Mouse (Mus musculus) gastrocnemius, postnatal 10 days (tissue): ENCODE data around the gene Grip1. TPM values are rescaled to one million over a fixed set of nuclear protein-coding genes. Genes with fewer than 3 reads are reported as not detected.

Experiments
- DNase-seq: peaks from one replicate; pipeline ENCODE4 v3.0.0; 2021; ENCODE audit warnings: mixed read lengths
- total RNA-seq, 2 experiments: library from RNA; stranded (reverse); gene quantifications; 2 replicates each; pipeline ENCODE4 v1.2.3; 2021

The Grip1 gene
- total RNA-seq, 2 experiments from 2014 or later, result 0.61 to 0.88 TPM

GRCm38 (mm10) chr10:119575780-119576179 is 122.2 kb downstream of the Grip1 start:
- DNase-seq, result no peak

DNA sequence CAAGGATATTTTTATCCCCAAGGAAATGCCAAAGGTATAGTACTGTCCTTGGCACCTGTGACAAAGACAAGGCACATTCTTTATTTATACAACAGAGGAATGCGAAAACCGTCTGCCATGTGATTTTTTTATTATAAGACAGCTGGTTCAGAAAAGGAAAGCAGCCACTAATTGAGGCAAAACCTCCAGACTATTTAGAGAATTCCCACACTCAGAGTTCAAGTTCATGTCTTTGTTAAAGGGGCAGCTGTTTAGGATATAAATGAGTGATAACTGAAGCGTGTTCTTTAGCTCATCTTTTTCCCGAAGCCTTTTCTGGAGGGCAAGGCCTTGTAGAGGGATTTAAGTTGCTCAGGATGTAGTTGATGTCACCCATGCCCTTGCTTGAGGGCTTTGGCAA is 126.4 kb downstream of the Grip1 start:
- no peak for DNase-seq

GRCm38 (mm10) chr10:119584666-119585065 is 131.0 kb downstream of the Grip1 start:
- no peak for DNase-seq

DNA sequence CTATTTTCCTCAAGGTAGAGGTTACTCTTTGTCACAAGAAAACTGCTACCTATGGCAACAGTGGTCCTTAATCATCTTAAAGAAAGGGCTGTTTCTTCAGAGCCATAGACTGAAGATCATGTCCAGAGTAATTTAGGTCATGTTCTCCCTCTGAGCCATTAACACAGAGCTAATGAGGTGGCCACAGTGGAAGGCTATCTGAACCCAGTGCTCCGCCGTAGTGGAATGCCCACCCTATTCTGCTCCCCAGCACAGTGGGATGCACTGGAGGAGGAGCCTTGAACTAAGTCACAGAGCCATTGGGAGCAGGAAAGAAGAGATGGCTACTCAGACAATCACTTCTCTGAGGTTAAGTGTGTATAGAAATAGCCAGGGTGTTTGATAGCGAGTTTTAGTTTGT is 133.3 kb downstream of the Grip1 start:
- no peak for DNase-seq

GRCm38 (mm10) chr10:119596822-119597221 is 143.2 kb downstream of the Grip1 start:
- DNase-seq, result no peak

GRCm38 (mm10) chr10:119607501-119607900 is 153.9 kb downstream of the Grip1 start:
- DNase-seq, result no peak

GRCm38 (mm10) chr10:119608998-119609397 is 155.4 kb downstream of the Grip1 start:
- DNase-seq, result no peak

DNA sequence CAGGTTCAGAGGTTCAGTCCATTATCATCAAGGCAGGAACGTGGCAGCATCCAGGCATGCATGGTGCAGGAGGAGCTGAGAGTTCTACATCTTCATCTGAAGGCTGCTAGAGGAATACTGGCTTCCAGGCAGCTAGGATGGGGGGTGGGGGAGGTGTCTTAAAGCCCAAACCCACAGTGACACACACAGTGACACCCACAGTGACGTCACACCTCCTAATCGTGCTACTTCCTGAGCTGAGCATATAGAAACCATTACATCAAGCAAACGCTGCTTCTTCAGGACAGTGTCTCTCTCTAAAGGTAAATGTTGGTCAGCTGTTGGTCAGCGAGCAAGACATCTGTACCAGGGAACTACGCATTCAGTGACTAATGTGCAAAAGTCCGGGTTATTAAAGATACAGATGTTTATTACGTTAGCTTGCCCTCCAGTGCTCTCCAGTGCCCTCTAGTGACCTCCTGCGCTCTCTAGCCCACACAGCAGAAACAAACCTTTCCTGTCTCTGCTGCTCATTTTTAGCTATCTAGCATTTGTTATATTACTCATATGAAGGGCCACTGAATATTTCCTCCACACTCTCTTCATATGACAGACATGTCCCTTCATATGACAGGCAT is 156.8 kb downstream of the Grip1 start:
- DNase-seq, result peak; percentile 44

GRCm38 (mm10) chr10:119612034-119612433 is 158.4 kb downstream of the Grip1 start:
- no peak for DNase-seq

DNA sequence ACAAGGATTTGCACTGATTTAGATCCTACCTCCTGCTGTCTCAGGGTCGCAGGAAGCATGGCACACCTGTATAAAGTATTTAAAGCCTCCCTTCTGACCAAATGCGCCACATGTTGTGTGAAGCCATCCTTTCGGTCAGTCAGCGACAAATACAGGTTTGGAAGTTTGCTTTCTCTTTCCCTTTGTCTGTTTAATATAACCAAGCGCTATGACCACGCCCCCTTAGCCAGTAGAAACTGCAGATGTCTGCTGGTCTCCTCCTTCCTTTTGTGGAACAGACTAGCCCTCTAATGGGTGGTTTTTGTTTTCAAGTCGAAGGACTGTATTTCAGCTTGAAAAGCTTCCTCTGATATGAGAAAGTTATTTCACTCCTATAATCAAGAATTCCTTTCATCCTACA is 161.1 kb downstream of the Grip1 start:
- peak; percentile 8 for DNase-seq

DNA sequence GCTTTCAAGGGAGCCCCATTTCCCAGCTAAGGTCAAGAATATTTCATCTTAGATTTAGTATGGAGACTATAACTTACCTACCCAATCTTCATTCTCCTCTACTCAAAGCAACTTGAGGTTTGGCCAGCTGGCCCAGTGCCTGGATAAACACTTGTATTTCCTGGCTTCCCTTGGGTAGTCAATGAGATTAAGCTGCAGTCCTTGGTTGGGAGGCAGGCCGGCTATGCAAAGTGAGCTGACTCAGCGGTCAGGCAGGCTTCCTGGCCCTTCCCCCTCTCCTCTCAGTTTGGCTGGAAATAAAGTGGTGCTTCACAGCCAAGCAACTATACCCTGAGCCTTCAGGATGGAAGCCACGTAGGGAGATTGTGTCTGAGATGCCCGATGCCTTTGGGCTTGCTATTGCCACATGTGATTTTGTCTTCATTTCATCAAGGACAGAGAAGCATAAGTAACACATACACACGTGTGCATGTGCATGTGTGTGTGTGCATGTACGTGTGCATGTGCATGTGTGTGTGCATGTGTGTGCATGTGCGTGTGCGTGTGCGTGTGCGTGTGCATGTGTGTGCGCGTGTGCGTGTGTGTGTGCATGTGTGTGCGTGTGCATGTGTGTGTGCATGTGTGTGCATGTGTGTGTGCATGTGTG is 161.7 kb downstream of the Grip1 start:
- DNase-seq, result peak; percentile 67

- DNase-seq, result no peak
Observed at GRCm38 (mm10) chr10:119616078-119616477, 162.4 kb downstream of the Grip1 start.

GRCm38 (mm10) chr10:119628656-119629055 is 175.0 kb downstream of the Grip1 start:
- no peak for DNase-seq

DNA sequence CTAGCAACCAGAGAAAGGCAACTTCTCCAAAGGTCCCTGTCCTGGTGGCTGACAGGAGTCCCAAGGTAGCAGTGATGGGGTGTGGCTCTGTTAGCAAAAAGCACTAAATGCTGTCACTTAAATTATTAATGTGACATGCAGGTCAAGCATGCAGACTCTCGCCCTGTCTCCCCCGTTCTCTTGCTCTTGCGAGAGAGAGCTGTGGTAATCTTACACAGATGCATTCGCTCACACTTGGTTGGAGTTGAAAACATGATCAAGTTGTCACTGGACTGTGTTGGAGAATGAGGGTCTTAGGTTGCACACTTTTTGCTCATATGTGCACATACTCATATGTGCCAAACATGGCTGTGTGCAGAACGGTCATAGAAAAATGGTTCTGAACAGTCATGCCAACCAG is 176.8 kb downstream of the Grip1 start:
- DNase-seq, result no peak

GRCm38 (mm10) chr10:119631966-119632365 is 178.3 kb downstream of the Grip1 start:
- no peak for DNase-seq

- no peak for DNase-seq
Observed at GRCm38 (mm10) chr10:119634544-119634943, 180.9 kb downstream of the Grip1 start.

DNA sequence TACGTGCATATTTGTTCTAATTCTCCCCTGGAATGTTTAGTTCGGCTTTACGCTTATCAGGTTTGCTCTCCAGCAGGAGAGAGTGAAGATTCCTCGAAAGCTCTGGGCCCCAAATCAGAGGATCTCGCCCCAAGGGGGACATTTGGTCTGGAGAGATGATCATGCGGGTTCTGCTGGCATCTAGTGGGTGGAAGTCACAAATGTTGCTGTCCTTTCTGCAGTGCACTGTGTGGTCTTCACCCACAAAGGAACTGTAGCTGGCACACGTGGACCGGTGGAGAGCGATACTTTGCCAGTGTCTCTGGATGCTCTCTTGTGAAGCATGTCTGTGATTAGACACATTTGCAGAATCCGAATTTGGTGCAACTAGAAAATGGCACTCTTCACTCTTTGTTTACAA is 186.9 kb downstream of the Grip1 start:
- no peak for DNase-seq

DNA sequence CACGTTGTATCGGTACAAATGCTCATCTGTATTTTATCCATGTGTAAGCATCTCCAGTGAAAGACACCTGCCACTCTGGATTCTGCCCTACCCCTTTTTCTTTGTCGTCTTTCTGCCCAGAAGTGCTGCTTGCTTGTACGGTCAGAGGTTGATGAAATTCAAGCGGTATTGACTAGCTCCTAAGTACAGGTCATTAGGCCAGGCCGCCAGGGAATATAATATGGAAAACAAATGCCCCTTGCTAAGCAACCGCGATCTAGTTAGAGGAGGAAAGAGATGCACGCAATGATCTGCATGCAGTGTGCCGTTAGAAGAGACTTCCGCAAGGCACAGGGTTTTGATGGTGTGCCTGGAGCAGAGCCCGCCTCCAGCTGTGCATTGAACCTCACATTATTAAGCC is 187.4 kb downstream of the Grip1 start:
- no peak for DNase-seq

- DNase-seq, result no peak
Observed at GRCm38 (mm10) chr10:119644289-119644688, 190.7 kb downstream of the Grip1 start.

DNA sequence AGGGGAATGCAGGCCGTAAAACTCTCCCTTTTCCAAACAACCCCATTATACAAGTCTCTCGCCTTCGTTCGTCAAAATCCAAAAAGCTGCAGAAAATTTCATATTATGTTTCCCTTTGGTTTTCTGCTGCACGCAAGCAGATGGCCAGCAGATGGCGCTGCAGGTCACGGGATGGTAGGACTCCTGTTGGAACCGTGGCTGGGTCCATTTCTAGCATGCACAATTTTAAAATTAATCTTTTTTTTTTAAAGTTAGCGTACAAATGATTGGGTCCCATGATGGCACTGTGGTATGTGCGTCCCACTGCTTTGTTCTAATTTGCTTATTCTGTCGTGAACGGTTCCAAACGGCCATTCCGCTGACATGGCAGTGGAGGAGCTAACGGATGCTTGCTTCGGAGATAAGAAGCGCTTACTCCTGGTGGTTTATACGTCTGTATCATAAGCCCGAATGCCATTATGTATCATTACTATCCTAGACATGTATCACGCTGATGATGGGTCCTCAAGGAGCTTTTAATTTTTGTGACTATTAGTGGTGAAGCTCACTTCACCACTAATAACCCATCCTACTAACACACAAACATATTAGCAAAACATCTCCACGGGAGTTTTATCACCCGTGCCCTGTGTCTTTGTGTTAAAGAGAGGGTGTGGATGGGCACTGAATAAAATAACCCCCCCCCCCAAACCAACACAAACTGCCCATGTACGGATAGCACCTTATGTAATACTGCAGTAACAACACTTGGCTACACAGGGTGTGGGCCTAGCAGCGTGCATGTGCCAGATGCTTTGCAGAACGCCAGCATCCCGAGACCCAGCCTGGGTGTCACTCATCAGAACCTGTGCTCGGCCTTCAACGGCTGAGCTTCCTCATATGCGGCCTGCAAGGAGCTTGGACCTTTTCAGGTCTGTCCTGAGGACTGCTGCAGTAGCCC is 193.1 kb downstream of the Grip1 start:
- DNase-seq, result peak; percentile 82

- DNase-seq, result no peak
Observed at GRCm38 (mm10) chr10:119660677-119661353, 207.2 kb downstream of the Grip1 start.

DNA sequence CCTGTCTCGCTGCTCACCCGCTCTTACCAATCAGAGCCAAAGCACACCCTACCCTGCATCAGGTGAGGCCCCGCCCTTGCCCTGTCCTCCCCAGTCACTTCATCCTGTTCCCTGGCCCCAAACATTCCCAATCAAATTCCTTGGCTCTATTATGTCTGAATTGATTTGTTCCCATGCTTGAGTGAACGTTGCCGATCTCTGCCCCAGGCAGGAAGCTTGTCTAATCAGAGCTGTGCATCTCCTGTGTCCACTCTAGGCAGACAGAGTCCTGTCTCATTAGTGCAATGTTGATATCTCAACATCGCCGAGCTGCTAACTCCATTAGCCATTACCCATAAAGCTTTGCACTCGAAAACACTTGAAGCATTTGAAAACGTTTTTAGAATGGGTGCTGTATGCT is 210.0 kb downstream of the Grip1 start:
- DNase-seq, result no peak

DNA sequence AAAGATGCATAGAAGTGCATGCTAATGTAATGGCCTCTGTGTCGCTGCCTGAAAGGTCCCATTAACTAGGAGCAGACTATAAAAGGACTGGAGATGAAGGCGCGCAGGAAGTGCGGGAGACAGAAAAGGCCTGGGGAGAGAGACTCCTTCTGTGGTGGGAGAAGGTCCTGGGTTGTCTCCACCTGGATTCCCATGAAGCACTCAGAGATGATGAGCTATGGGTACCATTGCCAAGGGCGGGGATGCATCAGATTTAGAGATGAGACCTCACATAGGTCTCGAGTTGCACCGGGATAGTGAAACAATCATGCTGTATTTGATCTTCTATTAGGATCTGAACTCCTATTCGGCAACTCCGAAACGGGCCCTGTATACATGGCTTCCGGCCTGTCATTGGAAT is 212.8 kb downstream of the Grip1 start:
- no peak for DNase-seq
